Mouse (Mus musculus) cortical plate, adult 2 months (tissue): ENCODE results near the gene Zfp710. TPM values are rescaled to one million over a fixed set of nuclear protein-coding genes. Genes with fewer than 3 reads are reported as not detected.

Source experiments
- H3K27ac ChIP-seq: fragments of 200-500 bp; 2 replicates; pipeline ENCODE4 v1.5.1; 2012; ENCODE audit warnings: low read length, control low read depth, inconsistent platforms; ENCODE audit not compliant: insufficient read depth
- H3K4me1 ChIP-seq: fragments of 200-500 bp; 2 replicates; pipeline ENCODE4 v1.6.1; 2011; ENCODE audit warnings: low read length; ENCODE audit not compliant: control insufficient read depth, insufficient read depth
- H3K4me3 ChIP-seq: fragments of 200-500 bp; 2 replicates; pipeline ENCODE4 v1.5.1; 2011; ENCODE audit warnings: mild to moderate bottlenecking, low read length, control low read depth; ENCODE audit not compliant: insufficient read depth
- CTCF ChIP-seq: fragments of 200-500 bp; IDR thresholded peaks from 2 replicates; pipeline ENCODE4 v1.5.1; 2011; ENCODE audit warnings: mild to moderate bottlenecking, control low read depth, low read length; ENCODE audit not compliant: insufficient read depth; ENCODE audit errors: extremely low read depth
- POLR2A ChIP-seq: fragments of 200-500 bp; IDR thresholded peaks from 2 replicates; pipeline ENCODE4 v1.6.1; 2011; ENCODE audit warnings: mild to moderate bottlenecking, low read length, control low read depth; ENCODE audit not compliant: insufficient read depth; ENCODE audit errors: extremely low read depth
- polyA plus RNA-seq: library from polyadenylated mRNA; depleted of rRNA; stranded (reverse); fragments of >200 nt; gene quantifications from 2 replicates; pipeline ENCODE4 v1.2.3, GENCODE M21; 2012

Gene Zfp710
- polyA plus RNA-seq, 1 experiment: 18.0 TPM

- Histone ChIP-seq H3K4me1 (0 out of 2 replicates have a peak, but pooled peaks cover 4% of the 10 kb centered on the region), H3K4me3 (peak overlapping the region; percentile 56), H3K27ac (peak overlapping the region; percentile 86)
- TF ChIP-seq CTCF (no peak), POLR2A (no peak)
These were observed 2.5 kb downstream of the Zfp710 start for GRCm38 (mm10) chr7:80026990-80027635.

GRCm38 (mm10) chr7:80027636-80028417 is 3.2 kb downstream of the Zfp710 start:
- no peak for TF ChIP-seq CTCF
- no peak for TF ChIP-seq POLR2A
- Histone ChIP-seq H3K4me1 (0 out of 2 replicates have a peak, but pooled peaks cover 4% of the 10 kb centered on the region), H3K27ac (peak overlapping the region; percentile 86; the same call in 1 of the 2 replicates), H3K4me3 (peak overlapping the region; percentile 56)

DNA sequence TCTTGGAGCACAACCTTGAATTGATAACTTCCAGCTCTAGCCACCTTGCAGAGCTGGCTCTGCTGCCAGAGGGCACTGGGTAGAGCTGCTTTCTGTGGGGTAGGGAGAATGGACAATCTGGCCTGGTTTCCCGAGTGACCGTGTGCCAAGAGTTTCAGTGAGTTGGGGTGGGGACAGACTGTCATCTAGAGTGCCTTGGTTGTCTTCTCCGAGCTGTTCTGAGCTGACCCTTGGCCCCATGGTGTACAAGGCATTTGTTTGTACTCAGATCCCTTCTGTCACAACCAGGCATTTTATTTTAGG is 3.8 kb downstream of the Zfp710 start:
- TF ChIP-seq CTCF (no peak), POLR2A (no peak)
- Histone ChIP-seq H3K4me1 (0 out of 2 replicates have a peak, but pooled peaks cover 4% of the 10 kb centered on the region), H3K27ac (peak overlapping the region; percentile 86), H3K4me3 (peak overlapping the region; percentile 56; the same call in 1 of the 2 replicates)

GRCm38 (mm10) chr7:80030009-80030408 is 5.4 kb downstream of the Zfp710 start:
- TF ChIP-seq CTCF (no peak), POLR2A (no peak)
- H3K4me1 ChIP-seq: 0 out of 2 replicates have a peak, but pooled peaks cover 4% of the 10 kb centered on the region

DNA sequence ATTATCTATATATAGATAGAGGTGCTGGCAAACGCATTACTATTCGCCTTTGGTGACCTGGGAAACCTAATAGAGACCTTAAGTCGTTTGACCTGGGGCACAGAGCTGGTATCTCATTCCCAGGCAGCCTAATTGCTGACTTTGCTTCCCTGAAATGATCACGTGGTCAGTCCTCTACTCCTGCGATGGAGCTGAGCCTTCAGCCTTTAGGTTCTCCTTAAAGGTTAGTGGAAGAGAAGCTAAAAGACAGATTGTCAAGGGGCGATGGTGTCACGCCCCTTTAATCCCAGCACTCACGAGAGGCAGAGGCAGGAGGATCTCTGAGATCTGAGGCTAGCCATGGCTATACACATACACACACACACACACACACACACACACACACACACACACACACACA is 5.9 kb downstream of the Zfp710 start:
- H3K4me1 ChIP-seq: 0 out of 2 replicates have a peak, but pooled peaks cover 4% of the 10 kb centered on the region
- no peak overlapping the region for H3K4me3 ChIP-seq
- no peak overlapping the region for H3K27ac ChIP-seq
- TF ChIP-seq CTCF (no peak), POLR2A (no peak)

More at GRCm38 (mm10) chr7:80030009-80030408, 5.4 kb downstream of the Zfp710 start:
- no peak overlapping the region for H3K4me3 ChIP-seq
- H3K27ac ChIP-seq: no peak overlapping the region

GRCm38 (mm10) chr7:80030987-80031386 is 6.4 kb downstream of the Zfp710 start:
- Histone ChIP-seq H3K4me1 (0 out of 2 replicates have a peak, but pooled peaks cover 4% of the 10 kb centered on the region), H3K4me3 (no peak overlapping the region), H3K27ac (no peak overlapping the region)

DNA sequence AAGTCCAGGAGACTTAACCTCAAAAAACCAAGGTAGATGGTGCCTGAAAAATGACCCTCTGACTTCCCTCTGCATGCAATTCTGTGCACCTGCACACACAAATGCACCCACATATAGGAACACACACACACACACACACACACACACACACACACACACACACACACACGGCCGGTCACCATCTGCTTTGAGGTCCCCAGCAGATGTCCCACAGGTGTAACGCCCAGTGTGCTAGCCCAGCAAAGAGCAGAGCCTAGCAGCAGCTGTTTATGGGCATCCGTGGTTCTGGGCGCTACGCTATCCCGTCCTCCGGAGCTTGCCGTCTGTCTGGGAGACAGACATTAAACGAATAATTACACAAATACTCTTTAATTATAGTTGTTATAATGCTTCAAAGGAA is 6.9 kb downstream of the Zfp710 start:
- Histone ChIP-seq H3K4me3 (no peak overlapping the region), H3K27ac (no peak overlapping the region), H3K4me1 (0 out of 2 replicates have a peak, but pooled peaks cover 4% of the 10 kb centered on the region)
- TF ChIP-seq POLR2A: no peak
- no peak for TF ChIP-seq CTCF

More at GRCm38 (mm10) chr7:80030987-80031386, 6.4 kb downstream of the Zfp710 start:
- TF ChIP-seq POLR2A (no peak), CTCF (no peak)

- Histone ChIP-seq H3K4me1 (0 out of 2 replicates have a peak, but pooled peaks cover 4% of the 10 kb centered on the region), H3K4me3 (no peak overlapping the region), H3K27ac (no peak overlapping the region)
- TF ChIP-seq CTCF: no peak
- no peak for TF ChIP-seq POLR2A
These were observed 7.8 kb downstream of the Zfp710 start for GRCm38 (mm10) chr7:80032216-80033052.
